Mouse (Mus musculus) monocyte, adult 59 days (primary cell): ENCODE results near the gene Serpina1b. TPM values are rescaled to one million over a fixed set of nuclear protein-coding genes. Genes with fewer than 3 reads are reported as not detected.

Experiments
- total RNA-seq, 2 experiments: library from RNA; stranded (reverse); gene quantifications; one replicate each; pipeline ENCODE4 v1.2.4; 2023

Serpina1b gene
- under 1 TPM in 1 of 2 experiments, not detected in 1; 0.71 TPM for total RNA-seq

DNA sequence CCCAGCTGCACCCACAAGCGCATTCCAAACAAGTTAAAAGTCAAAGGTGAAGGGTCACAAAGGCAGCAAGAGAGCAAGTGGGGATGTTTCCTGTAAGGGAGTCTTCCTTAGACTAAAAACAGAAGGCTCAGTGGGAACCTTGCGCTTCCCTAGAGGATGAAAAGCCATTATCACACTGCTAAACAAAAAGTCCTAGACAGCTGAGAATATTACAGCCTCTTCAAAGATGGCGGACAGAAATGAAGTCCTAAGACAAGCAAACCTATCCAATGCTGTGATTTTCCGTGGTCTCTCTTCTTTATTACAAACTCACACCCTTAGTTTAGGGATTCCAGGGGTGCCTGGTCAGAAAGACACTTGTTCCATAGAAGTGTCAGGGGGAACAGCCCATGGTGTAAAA lies at the start of gene Serpina1b:
Gene Serpina1b (minus strand): TSS at position 101 of the 400 bp plus-strand sequence.

DNA sequence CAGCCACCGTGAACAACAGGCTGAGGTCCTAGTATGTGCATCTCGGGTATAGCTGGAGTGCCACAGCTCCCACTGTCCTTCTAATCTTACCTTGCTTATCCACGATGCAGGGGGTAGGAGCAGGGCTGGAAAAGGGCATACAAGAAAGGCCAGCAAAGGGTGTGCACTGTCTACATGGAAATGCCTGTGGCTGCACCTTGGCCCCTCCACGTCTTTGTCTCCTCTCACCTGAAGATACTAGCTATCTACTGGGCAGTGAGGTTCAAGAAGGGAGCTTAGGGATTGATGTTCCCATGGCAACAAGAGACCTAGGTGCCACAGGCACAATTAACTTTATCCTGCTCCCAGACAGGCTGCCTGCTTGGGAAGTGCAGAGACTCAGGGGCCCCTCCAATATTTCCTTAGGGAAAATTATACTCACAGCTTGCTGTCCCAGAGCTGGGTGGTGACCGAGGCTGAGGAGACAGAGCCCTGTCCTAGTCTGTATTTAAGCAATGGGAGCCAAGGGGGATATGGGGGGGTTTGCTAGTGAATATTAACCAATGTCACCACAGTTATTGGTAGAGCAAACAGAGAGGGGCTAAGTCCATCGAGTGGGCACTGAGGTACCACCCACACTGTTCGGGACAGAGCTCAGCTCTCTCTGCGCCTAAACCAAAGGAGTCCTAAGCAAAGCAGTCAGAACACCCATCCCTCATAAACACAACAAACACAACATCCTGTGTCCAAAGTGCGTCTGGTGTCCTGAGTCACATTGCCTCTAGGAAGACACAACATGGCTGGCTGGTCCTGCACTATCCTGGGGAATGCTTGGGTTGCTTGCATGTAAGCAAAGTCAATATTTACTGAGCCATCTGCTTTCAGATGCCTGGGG lies 33.2 kb upstream of the Serpina1b start, which contains the start of gene Serpina1a:
Gene Serpina1a (minus strand): TSS at position 462 of the 874 bp plus-strand sequence.

DNA sequence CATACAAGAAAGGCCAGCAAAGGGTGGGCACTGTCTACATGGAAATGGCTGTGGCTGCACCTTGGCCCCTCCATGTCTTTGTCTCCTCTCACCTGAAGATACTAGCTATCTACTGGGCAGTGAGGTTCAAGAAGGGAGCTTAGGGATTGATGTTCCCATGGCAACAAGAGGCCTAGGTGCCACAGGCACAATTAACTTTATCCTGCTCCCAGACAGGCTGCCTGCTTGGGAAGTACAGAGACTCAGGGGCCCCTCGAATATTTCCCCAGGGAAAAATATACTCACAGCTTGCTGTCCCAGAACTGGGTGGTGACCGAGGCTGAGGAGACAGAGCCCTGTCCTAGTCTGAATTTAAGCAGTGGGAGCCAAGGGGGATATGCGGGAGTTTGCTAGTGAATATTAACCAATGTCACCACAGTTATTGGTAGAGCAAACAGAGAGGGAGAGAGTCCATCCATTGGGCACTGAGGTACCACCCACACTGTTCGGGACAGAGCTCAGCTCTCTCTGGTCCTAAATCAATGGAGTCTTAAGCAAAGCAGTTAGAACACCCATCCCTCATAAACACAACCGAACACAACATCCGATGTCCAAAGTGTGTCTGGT lies 56.8 kb downstream of the Serpina1b start, which contains the start of gene Serpina1d:
Gene Serpina1d (minus strand): TSS at position 347 of the 606 bp plus-strand sequence.

DNA sequence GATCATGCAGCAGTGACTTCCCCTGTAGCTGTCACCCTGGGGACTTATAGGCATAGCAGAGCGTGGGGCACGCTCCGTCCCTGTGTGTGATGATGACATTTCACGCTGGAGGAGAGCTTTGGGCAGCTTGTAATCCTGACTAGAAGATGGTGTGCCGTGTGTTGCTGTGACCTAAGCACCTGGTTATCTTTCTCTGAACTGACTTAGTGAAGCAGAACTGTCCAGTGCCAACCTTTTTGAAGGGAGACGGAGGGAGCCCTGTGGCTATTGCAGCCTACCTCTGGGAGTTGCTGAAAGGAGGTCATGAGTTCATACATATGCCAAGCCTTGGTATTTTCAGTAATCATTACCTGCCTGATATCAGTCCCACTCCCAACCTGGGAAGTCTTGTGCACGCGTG lies 134.7 kb downstream of the Serpina1b start, which contains the start of gene Serpina1f:
Gene Serpina1f (minus strand): TSS at position 101 of the 400 bp plus-strand sequence.

Other genes starting within 250 kb of the Serpina1b start
- gene Serpina10, start 198.9 kb downstream of the Serpina1b start, total RNA-seq = not detected
- not detected for gene Serpina6, start 173.2 kb downstream of the Serpina1b start, total RNA-seq
- not detected for gene Serpina16, start 154.2 kb downstream of the Serpina1b start, total RNA-seq
- gene Serpina1f, start 134.8 kb downstream of the Serpina1b start, total RNA-seq = not detected
- under 1 TPM; 0.52 to 0.64 TPM for gene Serpina1d, start 56.8 kb downstream of the Serpina1b start, total RNA-seq
- gene Serpina1a, start 33.2 kb upstream of the Serpina1b start, total RNA-seq = not detected
- under 1 TPM in 1 of 2 experiments, not detected in 1; 0.70 TPM for gene Serpina1c, start 74.5 kb upstream of the Serpina1b start, total RNA-seq
- not detected for gene Serpina1e, start 128.6 kb upstream of the Serpina1b start, total RNA-seq
- not detected for gene Serpina11, start 159.6 kb upstream of the Serpina1b start, total RNA-seq
- not detected for gene Serpina9, start 183.4 kb upstream of the Serpina1b start, total RNA-seq
- gene Serpina12, start 214.1 kb upstream of the Serpina1b start, total RNA-seq = not detected